Mouse (Mus musculus) embryonic facial prominence, embryonic 11.5 days (tissue): ENCODE results near the gene Nudcd3. TPM values are rescaled to one million over a fixed set of nuclear protein-coding genes. Genes with fewer than 3 reads are reported as not detected.

ENCODE experiments used
- ATAC-seq: fragments of 200-750 bp; cut with Nextera tagmentation; replicated peaks from 2 replicates; pipeline ENCODE4 v1.8.0; 2017; ENCODE audit warnings: low read depth; ENCODE audit not compliant: insufficient number of reproducible peaks, low FRiP score, low TSS enrichment
- DNase-seq: peaks from one replicate; pipeline ENCODE4 v3.0.0-alpha.2; 2015; ENCODE audit warnings: low spot score
- H3K27ac ChIP-seq: fragments of 300-500 bp; sonication (generic); replicated peaks from 2 replicates; pipeline ENCODE4 v1.5.1; 2014; ENCODE audit warnings: mild to moderate bottlenecking, low read depth, low read length, control low read depth
- H3K27me3 ChIP-seq: fragments of 300-500 bp; sonication (generic); 2 replicates; pipeline ENCODE4 v1.6.1; 2014; ENCODE audit warnings: mild to moderate bottlenecking, low read length, moderate library complexity, mixed read lengths; ENCODE audit not compliant: control insufficient read depth, insufficient read depth
- H3K36me3 ChIP-seq: fragments of 300-500 bp; sonication (generic); replicated peaks from 2 replicates; pipeline ENCODE4 v1.6.1; 2014; ENCODE audit warnings: low read depth, mild to moderate bottlenecking, low read length, moderate library complexity, mixed read lengths; ENCODE audit not compliant: control insufficient read depth, insufficient read depth
- H3K4me1 ChIP-seq: fragments of 300-500 bp; sonication (generic); 2 replicates; pipeline ENCODE4 v1.6.1; 2014; ENCODE audit warnings: low read length, mixed read lengths; ENCODE audit not compliant: control insufficient read depth, insufficient read depth
- H3K4me2 ChIP-seq: fragments of 300-500 bp; sonication (generic); 2 replicates; pipeline ENCODE4 v1.6.1; 2014; ENCODE audit warnings: low read depth, mild to moderate bottlenecking, control low read depth, low read length, moderate library complexity
- H3K4me3 ChIP-seq: fragments of 300-500 bp; sonication (generic); 2 replicates; pipeline ENCODE4 v1.5.1; 2014; ENCODE audit warnings: low read depth, low read length, control low read depth
- H3K9ac ChIP-seq: fragments of 300-500 bp; sonication (generic); replicated peaks from 2 replicates; pipeline ENCODE4 v1.6.1; 2014; ENCODE audit warnings: mild to moderate bottlenecking, control low read depth, low read length
- H3K9me3 ChIP-seq: fragments of 300-500 bp; sonication (generic); replicated peaks from 2 replicates; pipeline ENCODE4 v1.6.1; 2016; ENCODE audit warnings: mild to moderate bottlenecking, low read length, inconsistent platforms, mixed read lengths; ENCODE audit not compliant: control insufficient read depth
- WGBS: fragments of 180-500 bp; shearing (Covaris S2); extraction: QIAGEN DNeasy Blood & Tissue Kit; methylation state at CpG from one replicate; pipeline ENCODE4 v1.1.7; 2014; 5-methylcytosine and 5-hydroxymethylcytosine counted together
- polyA plus RNA-seq: library from polyadenylated mRNA; unstranded; fragments of >200 nt; fragmentation: Nextera tagmentation; extraction: Ambion mirVana; gene quantifications from 2 replicates; pipeline ENCODE4 v1.2.1, GENCODE M21; 2014

Gene Nudcd3
- polyA plus RNA-seq, 1 experiment from 2014 or later = 41.7 TPM

DNA sequence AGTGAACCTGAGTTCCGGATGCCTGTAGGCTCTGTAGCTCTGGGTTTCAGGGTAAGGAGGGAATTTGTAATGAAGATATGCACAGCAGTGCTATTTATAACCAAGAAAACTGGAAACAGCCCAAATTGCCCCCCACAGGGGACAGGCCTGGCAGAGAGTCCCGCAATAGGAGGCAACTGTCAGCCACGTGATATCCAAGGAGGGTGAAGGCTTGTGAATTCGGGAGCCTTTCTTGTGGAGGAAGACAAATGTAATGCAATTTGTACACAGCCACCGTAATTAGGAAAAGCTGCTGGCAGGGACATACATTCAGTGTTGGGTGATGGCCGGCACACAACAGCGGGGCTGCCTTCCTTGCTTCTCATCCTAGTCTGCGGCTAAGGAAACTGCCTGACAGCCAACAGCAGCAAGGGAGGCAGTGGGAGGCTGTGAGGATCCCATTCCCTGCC is 124.6 kb downstream of the Nudcd3 start:
- Histone ChIP-seq H3K27ac (no peak overlapping the region), H3K4me3 (no peak overlapping the region), H3K36me3 (no peaks in the 10 kb centered on the region), H3K4me2 (no peak overlapping the region), H3K9me3 (no peaks in the 10 kb centered on the region), H3K4me1 (no peaks in the 10 kb centered on the region), H3K27me3 (no peaks in the 10 kb centered on the region), H3K9ac (no peak overlapping the region)
- ATAC-seq (no peak), DNase-seq (no peak)
- WGBS = 58% methylated on average over 8 of the region's 8 CpGs

DNA sequence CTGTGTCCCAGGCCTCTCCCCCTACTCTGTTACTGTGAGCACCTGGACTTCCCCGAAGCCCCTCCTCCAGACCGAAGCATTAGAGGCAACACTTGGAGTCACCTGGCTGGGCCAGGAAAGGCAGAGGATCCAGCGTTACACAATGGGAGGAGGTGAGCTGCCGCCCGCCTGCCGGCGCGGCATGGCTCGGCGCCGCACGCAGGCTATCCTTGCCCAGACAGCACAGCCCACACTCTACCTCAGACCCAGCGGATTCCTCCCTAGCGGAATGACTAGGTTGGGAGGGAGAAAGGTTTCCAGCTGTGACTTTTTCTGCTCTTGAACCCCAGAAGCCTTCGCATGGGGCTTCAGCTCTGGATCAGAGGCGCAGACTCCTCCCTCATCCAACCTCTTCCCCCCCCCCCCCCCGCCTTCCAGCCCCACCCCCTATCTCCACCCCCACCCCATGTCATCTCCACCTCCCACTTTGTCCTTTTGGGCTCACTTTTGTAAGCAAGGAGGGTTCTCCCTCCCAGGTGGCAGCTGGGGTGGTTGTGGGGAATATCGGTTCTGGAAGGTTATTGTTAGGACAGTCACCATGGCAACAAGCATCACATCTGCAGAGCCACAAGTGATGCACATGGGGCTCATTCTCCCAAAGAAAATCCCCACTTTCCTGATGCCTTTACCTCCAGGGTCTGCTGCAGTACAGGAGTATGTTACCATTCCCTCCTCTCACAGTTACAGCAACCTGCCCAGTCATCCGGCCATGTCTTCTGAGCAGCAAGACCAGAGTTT is 131.8 kb downstream of the Nudcd3 start:
- no peak overlapping the region; the same call in 1 of the 2 replicates for H3K9ac ChIP-seq

DNA sequence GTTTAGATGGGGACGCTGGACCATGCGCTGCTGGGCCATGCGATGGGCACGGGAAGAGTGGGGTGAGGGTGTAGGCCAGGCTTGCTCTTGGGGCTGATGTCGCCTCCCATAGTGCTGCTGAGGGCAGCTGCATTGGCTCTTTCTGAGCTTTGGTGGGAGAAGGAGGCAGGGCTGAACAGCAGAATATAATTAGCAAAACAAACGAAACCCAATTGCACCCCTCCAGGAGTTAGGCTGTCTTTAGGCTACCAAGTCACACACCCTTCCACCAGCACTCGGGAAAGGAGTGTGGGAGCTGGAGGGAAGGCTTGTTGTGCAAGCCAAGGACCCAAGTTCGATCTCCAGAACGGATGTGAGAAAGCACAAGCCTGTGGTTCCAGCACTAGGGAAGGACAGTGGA is 133.1 kb downstream of the Nudcd3 start:
- peaks cover 63% of the 10 kb centered on the region for H3K27me3 ChIP-seq
- no peaks in the 10 kb centered on the region for H3K9me3 ChIP-seq
- no peak for ATAC-seq
- no peak for DNase-seq
- no peak overlapping the region for H3K4me2 ChIP-seq
- H3K36me3 ChIP-seq = no peaks in the 10 kb centered on the region
- H3K4me3 ChIP-seq = no peak overlapping the region
- no peak overlapping the region for H3K9ac ChIP-seq
- peaks cover 5% of the 10 kb centered on the region; the same call in 1 of the 2 replicates for H3K4me1 ChIP-seq
- H3K27ac ChIP-seq = no peak overlapping the region
- 34% methylated on average over 9 of the region's 9 CpGs for WGBS

More for the DNA sequence above, 131.8 kb downstream of the Nudcd3 start:
- no peaks in the 10 kb centered on the region for H3K36me3 ChIP-seq
- 6% methylated on average over 19 of the region's 19 CpGs for WGBS
- peak overlapping the region; percentile 8; the same call in 1 of the 2 replicates for H3K4me3 ChIP-seq
- DNase-seq = peak; percentile 67
- 0 out of 2 replicates have a peak, but pooled peaks have one; percentile 36 for ATAC-seq
- H3K9me3 ChIP-seq = no peaks in the 10 kb centered on the region
- H3K27me3 ChIP-seq = peaks cover 58% of the 10 kb centered on the region
- no peak overlapping the region for H3K27ac ChIP-seq
- peaks cover 5% of the 10 kb centered on the region; the same call in 1 of the 2 replicates for H3K4me1 ChIP-seq
- peak overlapping the region; percentile 16; the same call in 1 of the 2 replicates for H3K4me2 ChIP-seq

DNA sequence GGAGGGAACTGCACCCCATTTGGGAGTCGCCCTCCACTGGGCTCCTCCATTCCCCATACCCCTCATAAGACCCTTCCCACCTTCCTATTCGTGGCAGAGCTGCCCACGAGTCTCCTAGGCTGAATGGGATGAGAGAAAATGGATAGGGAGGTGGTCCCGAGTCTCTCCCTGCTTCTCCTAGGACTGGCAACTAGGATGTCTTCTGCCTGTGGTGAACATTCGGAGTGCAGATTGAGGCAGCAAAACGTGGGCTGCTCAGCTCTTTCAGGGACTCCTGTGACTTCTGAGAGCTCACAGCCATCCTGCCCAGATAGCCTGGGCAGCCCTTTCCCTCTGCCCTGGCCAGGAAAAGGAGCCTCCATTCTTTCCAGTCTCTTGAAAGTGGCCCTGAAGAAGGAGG is 134.0 kb downstream of the Nudcd3 start, which contains the start of gene Camk2b:
Camk2b (minus strand) TSS at position 187 of the 400 bp plus-strand sequence.
- H3K4me3 ChIP-seq = peak within 1 kb of the TSS; percentile 52

DNA sequence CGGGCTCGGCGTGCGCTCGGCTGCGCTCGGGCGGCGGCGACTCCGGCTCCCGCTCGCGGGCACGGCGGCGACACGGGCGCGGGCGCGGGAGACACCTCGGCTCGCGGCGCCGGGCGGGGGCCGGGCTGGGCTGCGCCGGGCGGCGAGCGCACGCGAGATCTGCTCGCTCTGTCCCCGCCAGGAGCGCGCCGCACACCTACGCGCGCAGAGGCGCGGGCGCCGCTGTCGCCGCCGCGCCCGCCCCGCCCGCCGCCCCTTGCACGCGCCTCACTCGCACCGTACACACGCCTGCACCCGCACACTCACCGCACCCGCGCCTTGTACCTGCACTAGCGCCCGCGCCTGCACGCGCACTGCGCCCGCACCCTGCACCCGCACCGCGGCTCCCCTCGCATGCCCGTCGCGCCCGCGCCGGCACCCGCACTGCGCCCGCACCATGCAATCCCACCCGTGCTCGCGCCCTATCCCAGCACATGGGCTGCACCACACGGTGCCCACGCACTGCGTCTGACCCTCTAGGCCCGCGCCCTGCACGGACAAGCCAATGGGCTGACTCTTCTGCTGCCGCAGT is 134.6 kb downstream of the Nudcd3 start:
- Histone ChIP-seq H3K27me3 (peaks cover 63% of the 10 kb centered on the region), H3K4me3 (peak overlapping the region; percentile 52), H3K36me3 (no peaks in the 10 kb centered on the region), H3K9me3 (no peaks in the 10 kb centered on the region), H3K4me1 (peaks cover 5% of the 10 kb centered on the region; the same call in 1 of the 2 replicates), H3K9ac (peak overlapping the region; percentile 11), H3K4me2 (peak overlapping the region; percentile 93), H3K27ac (no peak overlapping the region)
- ATAC-seq = no peak
- under 1% methylated on average over 46 of the region's 95 CpGs for WGBS
- peak; percentile 34 for DNase-seq

More for the DNA sequence above, 134.0 kb downstream of the Nudcd3 start, which contains the start of gene Camk2b:
- Histone ChIP-seq H3K9me3 (no peaks in the 10 kb centered on the region), H3K4me1 (peaks cover 5% of the 10 kb centered on the region; the same call in 1 of the 2 replicates), H3K9ac (peak within 1 kb of the TSS; percentile 11), H3K27me3 (peaks cover 63% of the 10 kb centered on the region), H3K27ac (no peak within 1 kb of the TSS), H3K4me2 (peak within 1 kb of the TSS; percentile 93), H3K36me3 (no peaks in the 10 kb centered on the region)
- no peak for ATAC-seq
- 16% methylated on average over 6 of the region's 6 CpGs for WGBS
- DNase-seq = no peak

DNA sequence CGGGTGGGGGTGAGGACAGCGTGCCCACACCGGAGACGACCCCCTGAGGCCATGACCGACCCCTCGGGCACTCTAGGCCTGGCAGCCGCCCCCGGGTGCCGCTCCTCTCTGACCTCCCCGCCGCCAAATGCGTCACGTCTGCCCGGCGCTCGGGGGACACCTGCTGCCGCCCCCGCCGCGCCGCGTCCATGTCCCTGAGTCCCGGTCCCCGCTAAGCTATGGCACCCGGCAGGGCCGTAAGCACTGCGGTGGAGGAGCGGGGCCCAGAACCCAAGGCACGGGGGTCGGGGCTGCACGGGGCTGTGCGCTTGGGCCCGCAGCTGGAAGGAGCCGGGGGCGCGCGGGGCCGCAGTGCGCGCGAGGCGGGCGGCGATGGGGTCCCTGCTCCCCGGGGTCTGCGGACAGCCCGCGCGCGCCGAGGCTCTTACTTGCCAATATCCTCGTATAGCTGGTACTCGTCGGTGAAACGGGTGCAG is 135.1 kb downstream of the Nudcd3 start:
- Histone ChIP-seq H3K4me1 (peaks cover 5% of the 10 kb centered on the region; the same call in 1 of the 2 replicates), H3K9ac (peak overlapping the region; percentile 11; the same call in 1 of the 2 replicates), H3K36me3 (no peaks in the 10 kb centered on the region), H3K4me2 (peak overlapping the region; percentile 93), H3K4me3 (peak overlapping the region; percentile 52), H3K27me3 (peaks cover 63% of the 10 kb centered on the region), H3K9me3 (no peaks in the 10 kb centered on the region), H3K27ac (no peak overlapping the region)
- ATAC-seq (no peak), DNase-seq (no peak)
- WGBS = under 1% methylated on average over 40 of the region's 55 CpGs

- 5% methylated on average over 27 of the region's 30 CpGs for WGBS
Observed at GRCm38 (mm10) chr11:6064215-6065045, 135.8 kb downstream of the Nudcd3 start.

More at GRCm38 (mm10) chr11:6064215-6065045, 135.8 kb downstream of the Nudcd3 start:
- DNase-seq (no peak), ATAC-seq (no peak)
- H3K27me3 ChIP-seq = peaks cover 63% of the 10 kb centered on the region
- no peaks in the 10 kb centered on the region for H3K9me3 ChIP-seq
- no peaks in the 10 kb centered on the region for H3K36me3 ChIP-seq
- peaks cover 5% of the 10 kb centered on the region; the same call in 1 of the 2 replicates for H3K4me1 ChIP-seq
- no peak overlapping the region for H3K27ac ChIP-seq
- no peak overlapping the region for H3K9ac ChIP-seq
- H3K4me2 ChIP-seq = peak overlapping the region; percentile 93
- H3K4me3 ChIP-seq = peak overlapping the region; percentile 52
